Mouse (Mus musculus) testis, postnatal 14 days (tissue): Measurements from ENCODE around the gene Fam163a.
"Not testable (repeated sequence)": the region's sequence is repeated elsewhere in the genome, so short reads cannot be mapped to it uniquely, and the experiment has no call there.

Experiments
- DNase-seq: peaks from one replicate; pipeline ENCODE4 v3.0.0; 2021; ENCODE audit warnings: low spot score

The Fam163a gene

DNA sequence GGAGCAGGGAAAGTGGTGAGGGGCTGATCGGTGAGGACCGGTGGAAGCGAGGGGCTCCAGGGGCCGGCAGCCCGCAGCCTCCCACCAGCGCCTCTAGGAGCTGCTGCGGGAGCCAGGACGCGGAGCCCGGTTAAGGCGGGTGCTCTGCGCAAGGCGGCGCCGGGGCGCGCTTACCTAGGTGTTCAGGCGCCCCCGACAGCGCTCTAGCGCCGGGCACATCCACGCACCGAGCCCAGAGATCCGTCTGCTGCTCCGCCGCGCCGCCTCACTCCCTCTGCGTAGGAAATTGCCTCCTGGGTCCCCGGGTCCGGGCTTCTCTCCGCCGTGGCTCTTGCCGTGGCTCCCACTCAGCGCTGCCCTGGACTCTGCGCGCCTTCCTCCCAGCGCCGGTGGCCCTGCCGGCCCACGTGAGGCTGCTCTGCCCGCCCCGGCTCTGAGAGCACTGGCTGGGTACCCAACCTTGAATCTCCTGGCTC lies at the start of gene Fam163a:
TSS of gene Fam163a (minus strand) at position 371 of the 476 bp plus-strand sequence.
- DNase-seq, result no peak

DNA sequence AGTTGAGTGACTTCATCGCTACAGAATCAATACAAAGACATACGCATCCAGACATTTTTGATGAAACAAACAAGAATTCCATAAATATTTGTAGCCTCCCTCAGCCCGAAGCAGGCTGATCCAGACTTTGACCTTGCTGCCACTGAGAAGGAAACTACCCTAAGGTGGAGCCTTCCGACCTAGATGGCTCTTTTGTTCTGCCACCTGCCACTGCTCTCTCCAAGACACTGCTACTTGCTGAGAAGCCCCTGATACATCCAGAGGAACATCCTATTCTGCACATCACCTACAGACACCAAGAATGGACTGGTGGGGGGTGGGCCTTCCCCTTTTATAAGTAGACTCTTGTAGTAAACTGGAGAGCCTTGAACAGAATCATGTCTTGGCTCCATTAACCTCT lies 46.3 kb upstream of the Fam163a start:
- not testable (repeated sequence) for DNase-seq

DNA sequence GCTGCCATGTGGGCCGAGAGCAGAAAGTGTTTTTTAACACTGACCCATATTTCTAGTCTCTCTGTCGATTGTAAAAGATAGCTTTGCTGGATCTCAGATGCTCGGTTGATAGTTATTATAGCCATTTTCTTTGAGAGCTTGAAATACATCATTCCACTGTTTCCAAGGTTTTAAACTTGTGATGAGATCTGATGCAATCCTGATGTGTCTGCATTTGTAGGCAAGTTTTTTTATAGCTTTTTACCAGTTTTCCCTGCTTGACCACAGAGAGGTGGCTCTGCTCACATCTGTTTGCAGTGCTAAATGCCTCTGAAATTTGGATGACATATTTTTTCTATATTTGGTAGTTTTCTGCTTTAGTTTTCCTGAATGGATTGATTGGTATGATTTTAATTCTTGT lies 43.1 kb upstream of the Fam163a start:
- no peak for DNase-seq

DNA sequence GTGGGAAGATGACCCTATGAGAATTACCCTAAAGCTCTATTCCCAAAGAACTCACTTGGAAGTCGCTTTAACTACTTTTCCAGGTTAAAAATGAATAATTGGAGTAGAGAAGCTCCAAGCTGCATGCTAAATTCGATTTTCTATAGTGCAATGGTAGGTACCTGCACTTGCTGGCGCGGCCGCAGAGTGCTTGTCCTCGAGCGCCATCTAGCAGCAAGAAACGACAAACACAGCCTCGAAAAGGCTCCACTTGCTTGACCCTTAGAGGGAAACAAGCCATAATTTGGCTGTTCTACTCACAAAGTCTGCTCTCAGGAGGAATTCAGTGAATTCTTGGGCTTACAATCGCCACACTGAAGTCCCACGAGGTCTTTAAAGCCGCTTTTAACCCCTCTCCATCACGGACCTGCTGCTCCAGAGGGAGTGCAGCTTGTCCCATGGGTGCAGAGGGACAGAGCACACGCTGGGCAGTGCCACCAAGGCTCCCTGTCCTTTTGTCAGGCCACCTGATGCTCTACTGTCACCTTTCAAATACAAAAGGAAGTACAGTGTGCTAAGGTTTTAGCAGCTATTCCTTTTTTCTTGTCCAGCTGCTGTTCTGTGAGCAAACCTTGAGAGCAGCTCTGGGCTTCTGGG lies 37.0 kb upstream of the Fam163a start:
- no peak for DNase-seq

DNA sequence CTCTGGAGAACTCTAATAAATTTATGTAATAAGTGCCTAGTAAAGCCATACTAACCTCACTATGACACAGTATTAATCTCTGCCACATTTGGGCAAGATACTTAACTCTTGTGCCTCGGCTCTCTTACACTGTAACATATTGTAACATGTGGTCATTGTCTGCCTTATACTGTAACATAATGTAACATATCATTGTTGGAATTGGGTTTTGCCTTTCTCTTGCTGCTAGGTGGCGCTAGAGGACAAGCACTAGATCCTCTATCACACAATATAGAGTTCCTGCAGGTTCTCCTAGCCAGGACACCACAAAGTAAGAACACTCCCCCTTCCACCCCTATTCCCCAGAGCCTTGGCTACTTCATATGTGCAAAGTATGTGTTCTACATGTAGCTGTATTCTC lies 36.2 kb upstream of the Fam163a start:
- no peak for DNase-seq

DNA sequence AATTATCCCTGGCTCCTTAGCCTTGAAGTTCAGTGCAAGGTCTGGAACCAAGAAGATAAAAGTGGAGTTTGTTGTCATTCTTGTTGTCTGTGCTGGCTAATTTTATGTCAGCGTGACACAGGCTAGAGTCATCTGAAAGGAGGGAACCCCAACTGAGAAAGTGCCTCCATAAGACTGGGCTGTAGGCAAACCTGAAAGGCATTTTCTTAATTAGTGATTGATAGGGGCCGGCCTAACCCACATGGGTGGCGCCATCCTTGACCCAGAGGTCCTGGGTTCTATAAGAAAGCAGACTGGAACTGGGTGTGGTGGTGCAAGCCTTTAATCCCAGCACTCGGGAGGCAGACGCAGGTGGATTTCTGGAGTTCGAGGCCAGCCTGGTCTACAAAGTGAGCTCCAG lies 26.3 kb upstream of the Fam163a start:
- DNase-seq, result no peak

DNA sequence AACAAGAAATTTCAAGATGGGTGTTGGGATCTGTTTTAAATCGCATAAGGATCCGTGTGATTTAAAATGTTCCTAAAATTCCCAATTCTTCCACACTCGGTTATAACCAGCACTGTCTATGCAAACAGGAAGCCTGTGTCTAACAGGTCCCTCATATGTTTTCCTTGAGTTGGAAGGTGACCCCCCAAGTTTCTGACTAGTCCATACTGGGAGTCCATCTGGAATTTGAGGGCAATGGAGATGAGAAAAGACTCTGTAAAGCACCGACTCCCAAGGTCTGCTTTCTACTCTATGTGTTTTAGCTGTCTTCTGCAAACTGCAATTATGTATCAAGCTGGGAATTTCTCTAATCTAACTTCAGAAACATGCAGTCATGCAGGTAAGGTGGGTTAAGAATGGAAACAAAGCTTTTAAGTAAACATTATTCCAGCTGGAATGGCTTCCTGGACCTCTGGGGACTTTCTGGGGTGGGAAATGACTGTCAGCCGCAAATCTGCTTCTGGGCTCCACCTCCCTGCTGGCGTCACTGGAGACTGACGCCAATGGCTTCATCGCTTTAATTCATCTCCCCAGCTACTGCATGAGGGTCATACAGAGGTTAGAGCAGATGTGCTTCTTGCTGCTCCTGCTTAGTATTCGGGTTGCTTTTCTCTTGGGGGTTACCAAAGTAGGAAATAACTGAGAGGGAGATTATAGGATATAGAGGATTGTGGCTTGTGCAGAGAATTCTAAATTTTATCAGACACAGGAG lies 25.7 kb upstream of the Fam163a start:
- no peak for DNase-seq

DNA sequence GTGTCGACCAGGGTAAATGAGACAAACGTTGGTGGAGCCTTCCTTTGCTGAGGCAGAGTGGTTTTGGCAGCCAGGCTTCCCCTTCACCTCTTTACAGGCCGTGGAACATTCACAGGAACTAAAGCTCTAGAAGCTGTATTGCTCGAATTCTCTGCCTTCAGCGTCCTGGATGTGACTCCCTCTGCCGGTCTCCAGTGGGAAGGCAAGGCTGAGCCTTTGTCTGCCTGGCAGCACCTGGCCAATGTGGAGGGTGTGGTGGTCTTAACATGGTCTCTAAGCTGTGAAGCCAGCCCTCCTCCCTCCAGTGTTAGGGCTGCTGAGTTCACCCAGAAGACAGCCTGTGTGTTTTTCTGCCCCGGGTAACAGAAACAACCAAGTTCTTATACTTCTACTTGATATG lies 24.6 kb upstream of the Fam163a start:
- no peak for DNase-seq

DNA sequence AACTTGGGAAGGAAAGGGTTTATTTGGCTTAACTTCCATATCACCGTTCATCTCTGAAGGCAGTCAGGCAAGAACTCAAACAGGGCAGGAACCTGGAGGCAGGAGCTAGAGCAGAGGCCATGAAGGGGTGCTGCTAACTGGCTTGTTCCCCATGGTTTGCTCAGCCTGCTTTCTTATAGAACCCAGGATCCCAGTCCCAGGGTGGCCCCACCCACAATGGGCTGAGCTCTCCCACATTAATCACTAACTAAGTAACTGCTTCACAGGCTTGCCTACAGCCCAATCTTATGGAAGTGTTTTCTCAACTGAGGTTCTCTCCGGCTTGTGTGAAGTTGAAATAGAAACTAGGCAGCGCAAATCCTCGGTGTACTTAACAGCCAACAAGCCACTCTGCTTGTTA lies 23.9 kb upstream of the Fam163a start:
- DNase-seq, result no peak

DNA sequence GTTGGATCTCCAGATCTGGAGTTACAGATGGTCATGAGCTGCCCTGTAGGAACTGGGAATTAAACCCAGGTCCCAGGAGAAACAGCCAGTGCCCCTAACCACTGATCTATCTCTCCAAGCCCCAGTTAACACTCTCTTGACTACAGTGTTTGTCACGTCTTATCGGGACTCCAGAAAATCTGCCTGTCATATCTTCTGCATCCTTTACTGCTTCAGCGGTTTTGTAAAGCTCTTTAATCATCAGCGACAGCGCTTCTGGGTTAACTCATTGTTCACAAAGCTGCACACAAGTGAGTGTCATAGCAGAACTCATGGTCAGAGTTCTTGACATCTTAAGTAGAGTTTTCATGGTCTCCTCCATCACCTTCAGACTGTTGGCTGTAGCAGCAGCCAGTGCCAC lies 22.1 kb upstream of the Fam163a start:
- DNase-seq, result no peak

DNA sequence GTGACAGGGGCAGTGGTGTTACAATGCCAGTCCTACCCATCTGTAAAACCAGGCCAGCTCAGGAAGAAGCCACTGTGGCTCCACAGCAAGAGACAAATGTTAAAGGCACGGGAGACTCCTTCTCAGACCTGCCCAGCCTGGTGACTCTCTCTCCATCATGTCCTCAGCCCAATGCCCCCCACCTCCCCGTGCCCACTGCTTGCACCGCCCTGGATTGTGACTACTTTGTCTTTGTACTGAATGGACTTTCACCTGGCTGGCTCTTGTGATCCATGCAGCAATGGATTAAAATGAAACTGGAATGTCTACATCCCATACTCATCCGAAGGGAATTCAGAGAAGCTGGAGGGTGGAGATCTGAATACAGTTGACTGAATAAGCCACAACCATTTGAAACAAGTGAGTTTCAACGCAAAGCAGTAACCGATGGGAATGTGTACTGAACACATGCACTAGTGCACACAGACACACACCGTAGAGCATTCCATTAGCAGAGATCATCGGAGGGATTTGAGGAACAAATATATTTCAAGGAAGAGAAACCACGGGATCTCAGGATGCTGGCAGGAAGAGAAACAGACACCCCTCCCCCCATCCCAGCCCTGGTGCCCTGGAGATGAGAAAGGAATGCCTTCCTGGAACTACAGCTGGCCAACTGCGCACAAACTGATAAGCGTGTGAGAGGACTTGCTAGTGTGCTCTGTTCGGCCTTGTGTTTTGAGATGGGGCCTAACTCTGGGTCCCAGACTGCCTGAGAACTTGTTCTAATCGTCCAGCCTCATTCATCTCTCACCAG lies 17.6 kb upstream of the Fam163a start:
- peak; percentile 22 for DNase-seq

DNA sequence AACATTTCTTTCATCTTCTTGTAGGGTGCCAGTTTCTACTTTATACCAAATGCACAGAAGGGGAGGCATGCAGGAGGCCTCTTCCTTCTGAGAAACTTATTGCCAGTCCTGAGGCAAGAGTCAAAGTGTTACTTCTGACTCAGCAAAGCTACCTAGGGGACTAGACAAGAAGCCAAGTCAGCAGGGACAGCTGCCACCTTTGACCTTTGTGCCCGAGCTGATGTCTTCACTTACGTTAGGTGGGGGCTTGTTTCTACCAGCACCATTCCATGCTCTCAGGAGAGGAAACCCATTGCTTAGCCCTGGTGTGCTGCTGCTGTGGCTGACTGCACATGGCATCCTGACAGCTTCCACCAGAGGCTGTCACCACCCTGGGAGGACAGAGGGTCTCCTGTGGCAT lies 16.5 kb upstream of the Fam163a start:
- DNase-seq, result no peak

DNA sequence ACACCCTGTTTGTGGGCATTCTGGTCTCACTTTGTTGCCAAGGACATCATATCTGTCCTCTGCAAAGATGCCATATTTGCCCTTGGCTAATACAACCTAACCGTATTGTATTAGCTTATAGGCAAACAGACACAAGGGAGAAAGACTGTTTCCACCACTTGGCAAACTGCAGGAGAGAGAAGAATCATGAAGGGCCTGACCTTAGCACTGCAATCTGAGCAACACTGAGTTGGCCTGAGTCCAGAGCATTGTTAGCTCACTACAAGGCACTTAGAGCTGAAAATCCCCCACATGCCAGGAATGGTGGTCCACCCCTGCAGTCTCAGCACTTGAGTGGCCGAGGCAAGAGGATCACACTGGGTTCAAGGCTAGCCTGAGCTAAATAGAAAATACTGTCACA lies 13.7 kb upstream of the Fam163a start:
- no peak for DNase-seq

DNA sequence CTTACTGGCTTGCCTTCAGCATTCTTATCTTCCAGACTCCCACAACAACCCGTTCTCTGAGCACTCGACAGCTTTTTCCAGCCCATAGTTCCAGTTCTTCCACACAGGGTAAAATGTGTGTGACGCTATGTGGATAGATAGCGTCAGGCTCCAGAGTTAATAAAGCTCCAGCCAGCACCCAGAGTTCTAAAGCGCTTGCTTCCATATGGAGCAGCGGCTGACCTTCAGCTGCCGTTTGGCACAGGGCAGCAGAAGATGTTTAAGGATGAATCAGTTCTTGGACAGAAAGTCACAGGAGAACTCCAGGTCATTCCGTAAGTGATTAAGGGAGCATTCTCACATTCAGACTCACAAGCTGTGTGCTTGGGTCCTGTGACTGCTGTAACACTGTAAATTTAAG lies 13.1 kb upstream of the Fam163a start:
- DNase-seq, result no peak

DNA sequence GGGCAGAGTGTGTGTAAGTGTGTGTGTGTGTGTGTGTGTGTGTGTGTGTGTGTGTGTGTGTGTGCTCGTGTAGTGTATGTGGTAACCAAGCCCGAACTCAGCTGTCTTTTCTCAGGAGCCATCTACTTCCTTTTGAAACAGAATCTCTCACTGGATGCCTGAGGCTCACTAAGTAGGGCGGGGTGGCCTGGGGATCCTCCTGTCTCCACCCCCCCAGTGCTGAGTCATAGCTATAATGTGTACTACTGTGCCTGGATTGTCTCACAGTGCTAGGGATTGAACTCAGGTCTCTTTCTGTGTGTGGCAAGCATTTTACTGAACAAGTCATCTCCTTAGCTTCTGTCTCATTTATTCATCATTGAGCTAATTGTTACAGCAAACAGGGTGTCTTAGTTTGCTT lies 12.6 kb upstream of the Fam163a start:
- no peak for DNase-seq

DNA sequence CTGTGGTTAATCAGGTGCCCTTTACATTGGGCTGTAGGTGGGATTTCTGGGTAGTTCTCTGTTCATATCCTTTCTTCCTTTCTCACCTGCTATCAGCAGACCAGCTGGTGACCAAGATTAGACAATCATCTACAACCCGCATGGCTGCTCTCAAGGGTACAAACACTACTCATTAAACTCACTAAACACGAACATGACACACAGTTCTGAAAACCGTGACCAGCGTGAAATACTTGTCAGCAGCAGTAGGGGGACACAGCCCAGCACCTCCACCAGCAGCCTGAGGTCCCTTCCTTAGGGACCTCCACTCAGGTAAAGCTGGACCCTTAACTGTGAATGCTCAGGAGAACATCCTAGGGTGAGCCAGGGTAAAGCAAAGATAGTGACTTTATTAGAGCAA lies 11.4 kb upstream of the Fam163a start:
- no peak for DNase-seq

DNA sequence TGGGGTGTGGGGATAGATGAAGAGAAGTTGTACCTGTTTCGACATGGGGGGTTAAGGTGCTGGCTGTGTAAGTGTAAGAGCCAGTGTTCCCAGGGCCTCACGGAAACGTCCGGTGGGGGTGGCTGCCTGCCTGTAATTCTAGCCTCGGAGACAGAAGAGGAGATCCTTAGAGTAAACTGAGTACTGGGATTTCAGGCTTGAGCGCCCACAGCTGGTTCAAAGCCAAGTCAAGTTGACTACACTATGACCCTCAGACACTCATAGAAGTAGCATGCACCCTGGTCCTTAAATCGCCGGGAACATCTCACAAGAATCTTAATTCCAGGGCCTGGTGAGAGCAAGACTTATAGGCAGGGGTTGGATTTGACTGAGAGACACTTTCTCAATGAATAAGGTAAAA lies 9.8 kb upstream of the Fam163a start:
- DNase-seq, result no peak

DNA sequence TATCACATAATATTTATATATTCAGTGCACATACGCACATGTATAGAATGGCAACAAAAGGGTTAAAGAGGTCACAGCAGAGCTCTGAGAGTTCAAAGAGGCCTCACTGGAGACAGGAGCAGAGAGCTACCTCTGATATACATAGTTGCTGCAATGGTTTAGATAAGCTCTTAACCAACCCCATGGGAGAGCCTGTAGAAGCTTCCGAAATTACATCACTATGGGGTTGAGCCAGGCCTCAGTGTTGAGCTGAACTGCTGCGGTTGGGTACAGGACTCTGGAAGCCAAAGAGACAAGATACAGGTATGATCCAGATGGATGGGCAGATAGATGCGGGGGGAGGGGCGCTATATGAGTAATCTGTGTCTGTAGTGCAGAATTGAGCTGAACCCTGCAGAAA lies 8.1 kb upstream of the Fam163a start:
- DNase-seq, result no peak

DNA sequence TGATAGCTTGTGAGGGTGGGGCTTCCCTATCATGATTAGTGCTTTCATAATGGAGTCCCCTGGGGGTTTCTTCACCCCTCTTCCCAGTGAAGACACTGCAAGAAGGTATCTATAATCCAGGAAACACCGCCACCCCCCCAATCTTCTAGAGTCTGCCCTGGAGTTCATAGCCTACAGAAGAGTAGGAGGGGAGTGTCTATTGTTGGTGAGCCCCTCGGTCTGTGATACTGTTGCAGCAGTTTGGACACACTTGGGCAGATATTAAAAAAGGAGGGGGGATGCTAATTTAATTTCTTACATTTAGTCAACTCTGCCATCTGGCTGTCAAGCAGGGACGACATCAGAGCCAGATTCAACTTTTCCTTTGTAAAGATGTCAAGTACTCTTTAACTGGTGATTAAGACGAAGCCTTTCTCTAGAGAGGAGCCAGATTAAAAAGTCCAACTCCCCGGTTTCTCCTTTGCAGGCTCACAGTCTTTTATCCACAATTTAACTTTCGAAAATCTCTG lies 7.0 kb upstream of the Fam163a start:
- DNase-seq, result no peak

DNA sequence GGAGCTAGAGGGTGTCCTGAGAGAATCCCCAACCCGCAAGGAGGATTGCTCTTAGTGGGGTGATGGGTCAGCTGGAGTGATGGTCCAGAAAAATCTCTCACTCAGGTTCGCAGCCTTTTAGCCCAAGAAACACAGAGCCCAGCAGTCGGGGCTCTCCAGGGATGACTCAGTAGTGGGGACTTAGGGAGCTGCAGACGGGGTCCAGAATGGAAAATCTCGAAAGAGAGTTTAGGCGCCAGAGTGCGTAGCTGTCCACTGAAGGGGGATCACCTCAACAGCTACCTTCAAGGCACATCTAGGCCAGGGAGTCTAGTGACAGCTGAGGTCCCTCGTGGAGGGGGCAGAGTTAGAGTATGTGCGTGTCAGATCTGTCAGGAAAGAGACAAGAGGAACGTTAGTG lies 338 bp upstream of the Fam163a start:
- no peak for DNase-seq

DNA sequence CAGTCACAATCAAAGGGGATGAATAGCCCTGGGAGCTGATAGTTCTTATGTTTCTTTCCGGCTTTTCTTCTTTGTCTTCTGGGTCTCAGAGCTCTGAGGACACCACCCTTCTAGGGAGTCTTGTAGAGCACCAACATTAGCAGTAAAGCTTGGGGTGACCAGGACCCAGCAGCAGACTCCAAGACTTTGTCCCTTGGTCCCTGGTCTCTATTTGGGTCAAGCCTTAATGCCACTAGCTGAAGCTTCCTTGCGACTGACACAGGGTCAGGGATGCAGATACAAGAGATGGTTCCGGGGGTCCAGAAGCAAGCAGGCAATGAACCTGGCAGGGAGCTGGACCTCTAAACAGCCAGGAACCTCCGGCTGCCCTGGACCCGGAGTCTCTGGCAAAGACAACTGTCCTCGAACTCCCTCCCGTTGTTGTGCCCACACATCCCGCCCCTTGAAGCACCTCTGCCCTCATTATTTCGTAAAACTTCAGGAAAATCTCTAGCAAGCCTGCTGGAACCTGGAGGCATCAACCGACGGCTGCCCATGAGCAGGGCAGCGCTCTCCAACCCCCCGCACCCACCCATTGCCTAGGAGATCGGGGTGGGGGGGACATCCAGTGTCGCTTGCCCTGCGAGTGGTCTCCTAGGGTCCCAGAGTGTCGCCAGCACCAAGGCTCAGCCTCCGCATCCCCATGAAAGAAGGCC lies 718 bp downstream of the Fam163a start:
- DNase-seq, result no peak

DNA sequence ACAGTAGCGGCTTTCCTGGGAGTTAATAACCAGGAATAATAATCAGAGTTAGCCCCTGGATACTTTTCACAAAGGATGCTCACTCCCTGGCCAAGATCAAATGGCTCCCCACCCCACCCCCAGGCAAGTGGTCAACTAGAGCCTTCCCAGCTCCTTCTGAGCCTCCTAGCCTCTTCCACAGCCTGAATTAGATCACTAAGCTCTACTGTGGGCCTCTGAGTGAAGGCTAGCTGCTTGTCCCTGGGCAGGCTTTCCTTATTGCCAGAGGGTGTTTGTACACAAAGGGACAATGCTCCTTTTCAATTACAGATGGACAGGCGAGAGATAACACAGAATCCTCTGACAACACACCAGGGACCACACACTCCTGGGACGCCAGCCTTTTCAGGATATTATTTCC lies 2.2 kb downstream of the Fam163a start:
- DNase-seq, result no peak
